Mouse (Mus musculus) right cerebral cortex, postnatal 25 days (tissue): Measurements from ENCODE around the gene Tmem220.

Experiments
- DNase-seq: peaks from one replicate; pipeline ENCODE4 v3.0.0; 2022

Tmem220 gene

DNA sequence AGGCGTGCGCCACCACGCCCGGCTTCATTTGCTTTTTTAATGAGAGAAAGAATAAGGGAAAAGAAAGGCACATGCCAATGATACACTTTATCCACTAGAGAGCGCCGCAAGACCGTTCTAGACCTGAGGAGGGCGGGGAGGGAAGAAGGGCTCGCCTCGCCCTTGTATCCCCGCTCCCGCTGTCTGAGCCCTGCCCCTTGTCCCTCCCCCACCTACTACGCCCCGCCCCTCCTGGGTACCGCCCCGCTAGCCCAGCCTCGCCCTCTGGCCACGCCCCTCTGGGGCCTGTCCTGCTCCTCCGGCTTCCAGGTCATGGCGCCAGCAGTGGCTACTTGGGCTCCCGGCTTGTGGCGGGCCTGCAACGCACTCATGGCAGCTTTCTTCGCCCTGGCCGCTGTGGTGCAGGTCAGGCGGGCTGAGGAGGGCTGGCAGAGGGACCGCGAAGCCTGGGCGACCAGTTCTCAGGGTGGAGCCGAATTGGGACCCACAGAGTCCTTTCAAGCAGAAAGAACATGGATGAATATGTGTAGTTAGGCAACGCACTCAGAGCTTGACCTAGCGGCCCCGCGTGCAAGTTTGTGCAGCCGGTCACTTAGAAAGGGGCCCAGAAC lies at the start of gene Tmem220:
TSS of gene Tmem220 (plus strand) at position 288 of the 611 bp plus-strand sequence.
- peak; percentile 80 for DNase-seq

DNA sequence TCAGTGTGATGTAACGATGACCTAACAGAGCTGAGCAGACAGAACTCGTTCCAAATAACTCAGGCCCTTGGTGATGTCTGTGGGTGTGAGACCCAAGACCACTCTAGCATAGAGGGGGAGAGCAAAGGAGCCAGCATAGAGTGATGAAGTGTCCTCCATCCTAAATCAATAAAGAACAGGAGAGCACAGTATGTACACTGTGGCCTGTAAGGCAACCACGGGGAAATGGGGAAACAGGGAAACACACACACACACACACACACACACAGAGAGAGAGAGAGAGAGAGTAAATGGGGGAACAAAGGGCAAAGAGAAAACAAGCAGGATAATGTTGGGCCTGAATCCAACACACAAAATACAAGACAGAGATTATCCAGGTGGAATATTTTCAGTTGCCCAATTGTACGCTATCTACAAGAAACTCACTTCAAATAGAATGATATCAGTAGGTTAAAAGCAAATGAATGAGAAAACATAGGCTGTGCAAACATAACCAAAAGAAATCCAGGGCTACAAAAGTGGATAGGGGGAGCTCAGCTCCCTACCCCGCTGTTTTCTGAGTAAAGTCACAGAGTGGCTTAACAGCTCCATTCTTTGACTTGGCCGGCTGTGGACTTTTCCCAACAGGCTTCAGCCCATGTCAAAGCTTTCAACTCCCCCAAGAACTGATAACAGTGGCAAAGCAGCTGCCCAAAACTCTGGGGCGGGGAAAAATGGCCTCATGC lies 49.2 kb upstream of the Tmem220 start:
- no peak for DNase-seq

DNA sequence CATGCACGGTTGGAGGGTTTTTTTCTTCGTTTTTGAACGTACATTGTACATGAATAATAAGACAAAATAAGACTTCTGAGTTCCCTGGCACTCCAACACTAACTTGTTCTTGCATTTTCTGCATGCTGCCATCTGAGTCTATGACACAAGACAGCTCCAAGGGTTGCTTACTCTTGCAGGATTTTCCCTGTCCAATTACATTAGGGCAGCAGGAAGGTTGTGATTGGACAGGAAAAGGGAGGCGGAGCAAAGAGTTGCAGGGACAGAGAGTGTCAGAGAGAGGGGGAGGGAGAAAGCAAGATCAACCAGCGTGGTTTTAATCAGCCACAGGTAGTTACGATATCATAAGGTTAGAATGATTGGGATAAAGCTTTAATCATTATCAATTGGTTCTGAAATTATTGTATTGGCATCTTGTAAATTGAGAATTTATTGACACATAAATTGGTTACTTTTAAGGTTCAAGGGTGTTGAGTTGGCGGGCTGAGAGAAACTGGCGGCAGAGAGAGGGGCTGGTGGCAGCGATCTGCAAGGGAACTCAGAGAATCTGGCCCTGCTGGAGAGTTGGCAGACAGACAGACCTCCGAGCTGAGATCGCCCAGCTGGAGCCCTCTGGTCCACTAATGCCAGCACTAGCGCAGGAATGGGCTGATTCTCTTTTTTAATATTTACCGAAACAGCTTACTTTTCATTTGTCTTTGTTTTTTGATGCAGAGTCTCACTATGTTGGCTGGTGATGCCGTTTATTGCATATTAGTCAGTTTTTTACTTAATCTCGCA lies 43.4 kb upstream of the Tmem220 start:
- no peak for DNase-seq

DNA sequence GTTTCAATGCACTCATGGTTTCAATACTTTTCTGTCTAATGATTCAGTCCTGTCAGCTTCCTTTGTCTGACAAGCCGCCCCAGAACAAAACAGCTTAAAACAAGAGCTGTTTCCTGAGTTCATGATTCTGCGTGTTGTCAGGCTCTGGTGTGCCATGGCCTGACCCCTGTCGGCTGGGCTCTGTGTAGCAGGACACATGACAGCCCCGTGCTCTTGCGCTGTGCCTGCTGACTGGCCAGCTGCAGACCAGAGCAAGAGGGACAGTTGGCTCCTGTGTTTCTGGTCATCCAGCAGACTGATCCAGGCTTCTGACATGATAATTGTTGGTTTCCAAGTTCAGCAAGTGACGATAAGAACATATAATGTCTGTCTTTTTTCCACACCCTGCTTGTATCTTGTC lies 42.2 kb upstream of the Tmem220 start:
- no peak for DNase-seq

DNA sequence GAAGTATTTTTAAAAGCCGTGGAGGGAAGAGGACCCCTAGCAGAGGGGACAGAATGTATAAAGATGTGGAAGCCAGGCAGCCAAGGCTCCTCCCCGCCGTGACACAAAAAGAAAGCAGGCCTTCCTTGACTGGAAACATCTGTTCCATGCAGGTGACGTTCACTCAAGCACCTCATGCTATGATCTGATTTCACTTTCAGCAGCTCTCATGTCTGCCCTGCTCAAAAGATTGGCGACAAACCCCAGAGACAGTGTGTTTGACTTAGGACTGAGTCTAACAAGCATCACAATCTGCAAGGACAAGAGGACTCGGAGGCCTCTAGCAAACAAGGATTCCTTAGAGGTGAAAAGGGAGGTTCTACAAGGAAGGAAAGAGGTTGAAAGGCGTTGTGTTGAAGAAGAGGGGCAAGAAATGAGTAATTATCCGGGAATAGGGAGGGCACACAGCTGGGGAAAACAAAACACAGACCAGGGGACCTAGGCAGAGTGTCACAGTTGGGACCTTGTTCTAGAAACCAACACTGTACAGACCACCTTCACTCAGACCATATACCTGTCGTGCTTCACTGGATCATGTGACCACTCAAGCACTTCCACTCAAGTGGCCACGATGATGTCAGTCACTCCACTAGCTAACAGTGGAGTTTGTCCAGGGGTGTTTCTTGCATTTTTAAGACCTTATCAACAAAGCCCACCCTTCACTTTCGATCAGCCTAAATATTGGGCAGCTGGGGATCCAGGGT lies 41.4 kb upstream of the Tmem220 start:
- DNase-seq: no peak

DNA sequence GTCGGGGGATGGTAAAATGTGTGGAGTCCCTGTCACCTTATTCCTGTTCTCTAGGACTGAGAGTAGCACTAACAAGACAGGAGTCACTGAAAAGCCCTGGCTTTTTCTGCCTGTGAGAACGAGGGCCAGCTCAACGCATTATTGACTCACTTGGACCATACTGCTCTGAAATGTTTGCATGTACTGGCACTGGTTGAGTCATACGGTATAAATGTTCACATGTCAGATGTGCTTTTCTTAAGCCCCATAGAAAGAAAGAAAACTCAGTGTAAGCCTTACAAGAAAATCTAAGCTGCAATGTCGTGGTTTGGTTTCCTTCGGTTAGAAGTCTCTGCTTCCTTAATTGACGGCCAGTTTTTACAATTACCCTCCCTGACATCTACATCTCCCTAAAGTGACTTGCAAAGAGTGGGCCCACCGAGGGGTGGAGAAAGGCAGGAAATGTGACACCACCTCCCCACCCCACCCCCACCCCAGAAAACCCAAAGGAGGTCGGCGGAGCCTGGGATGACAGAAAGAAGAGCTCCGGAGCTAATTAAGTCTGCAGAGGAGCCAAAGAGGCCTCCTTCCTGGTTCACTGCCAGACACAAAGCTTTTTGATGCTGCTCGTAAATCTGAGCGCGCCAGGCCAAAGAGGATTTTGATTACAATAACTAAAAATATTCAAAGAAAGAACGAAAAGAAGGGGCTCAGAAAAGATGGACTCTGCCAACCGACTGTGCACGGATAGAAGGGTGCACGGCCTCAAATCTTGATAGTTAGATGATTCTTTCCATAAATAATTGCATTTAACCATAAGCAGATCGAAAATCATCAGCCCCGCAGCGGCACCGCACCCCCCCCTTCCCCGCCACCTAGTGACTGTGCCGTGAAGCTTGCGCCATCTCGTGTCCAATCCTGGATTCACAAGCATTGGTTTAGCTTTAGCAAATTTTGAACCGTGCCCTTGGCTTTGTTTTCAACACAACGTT lies 40.5 kb upstream of the Tmem220 start:
- DNase-seq: peak; percentile 64

DNA sequence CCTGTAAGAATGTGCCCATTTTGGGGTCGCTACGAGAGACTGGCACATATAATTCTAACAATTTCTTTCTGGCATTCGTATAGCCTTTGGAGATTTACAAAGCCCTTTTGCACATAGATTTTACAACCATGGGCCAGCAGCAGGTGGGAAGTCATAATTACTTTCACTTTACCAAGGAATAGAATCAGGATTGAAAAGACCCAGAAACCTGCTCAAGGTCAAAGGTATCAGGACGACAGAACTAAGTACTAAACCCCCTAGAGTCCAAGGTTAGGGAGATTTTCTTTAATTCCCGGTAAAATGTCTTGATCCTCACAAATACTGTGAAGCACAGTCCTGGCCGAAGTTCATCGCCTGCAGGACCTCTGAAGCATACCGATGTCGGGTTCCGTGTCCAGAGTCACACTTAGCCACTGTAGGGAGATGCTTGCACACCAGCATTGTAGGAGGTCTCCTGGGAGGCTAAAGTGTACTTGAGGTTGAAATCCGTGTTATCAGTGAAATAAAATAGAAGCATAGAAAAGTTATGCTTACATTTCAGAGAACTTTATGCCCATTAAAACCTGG lies 39.7 kb upstream of the Tmem220 start:
- DNase-seq: no peak

DNA sequence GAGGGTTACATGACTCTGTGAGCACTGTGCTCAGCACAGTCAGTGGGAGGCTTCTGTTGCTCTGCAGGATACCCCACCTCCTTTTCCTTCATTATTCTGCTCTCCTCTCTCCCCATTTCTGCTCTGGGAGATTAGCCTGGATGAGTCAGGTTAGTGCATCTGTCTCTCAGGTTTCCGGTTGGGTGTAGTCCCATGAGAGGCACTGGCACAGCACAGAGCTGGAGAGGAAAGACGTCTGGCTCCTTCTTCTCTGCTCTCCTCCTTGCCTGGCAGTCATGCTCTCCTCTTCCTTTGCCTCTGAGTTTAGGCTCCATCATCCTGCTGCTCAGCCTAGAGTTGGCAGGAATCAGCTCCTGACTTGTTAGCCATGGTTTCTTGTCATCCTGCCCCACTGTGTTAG lies 32.8 kb upstream of the Tmem220 start:
- DNase-seq: no peak

DNA sequence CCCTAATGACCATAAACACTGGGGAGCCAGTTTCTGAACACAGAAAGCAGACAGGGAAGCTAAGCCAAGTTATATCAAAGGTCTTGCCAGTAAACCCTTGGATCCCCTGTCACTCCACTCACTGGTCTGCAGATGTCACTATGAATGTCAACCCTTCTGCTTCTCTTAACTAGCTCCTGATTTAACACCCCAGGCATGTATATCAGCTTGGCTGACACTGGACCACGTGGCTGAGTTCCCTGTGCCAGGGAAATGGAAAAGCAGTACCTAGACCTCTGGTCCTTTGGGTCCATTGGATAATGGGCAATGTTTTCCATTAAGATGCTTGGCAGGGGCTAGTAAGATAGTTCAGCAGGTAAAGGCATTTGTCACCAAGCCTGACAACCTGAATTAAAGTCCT lies 31.3 kb upstream of the Tmem220 start:
- no peak for DNase-seq

DNA sequence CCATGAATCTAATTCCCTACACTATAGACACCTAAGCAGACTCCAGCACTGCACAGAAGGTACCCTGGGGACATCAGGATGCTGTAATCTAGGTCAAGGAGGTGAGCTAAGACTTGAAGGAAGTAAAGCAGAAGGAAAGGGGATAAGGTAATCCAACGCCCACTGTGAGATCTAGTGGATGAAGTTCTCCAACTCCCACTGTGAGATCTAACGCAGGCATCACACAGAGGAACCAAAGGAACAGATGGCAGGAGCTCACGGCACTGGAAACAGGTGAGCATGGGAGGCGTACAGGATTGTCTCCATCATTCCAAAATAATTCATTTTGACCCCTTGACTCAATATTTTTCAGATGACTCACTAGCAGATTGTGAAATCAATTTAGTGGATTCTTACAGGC lies 28.5 kb upstream of the Tmem220 start:
- no peak for DNase-seq

DNA sequence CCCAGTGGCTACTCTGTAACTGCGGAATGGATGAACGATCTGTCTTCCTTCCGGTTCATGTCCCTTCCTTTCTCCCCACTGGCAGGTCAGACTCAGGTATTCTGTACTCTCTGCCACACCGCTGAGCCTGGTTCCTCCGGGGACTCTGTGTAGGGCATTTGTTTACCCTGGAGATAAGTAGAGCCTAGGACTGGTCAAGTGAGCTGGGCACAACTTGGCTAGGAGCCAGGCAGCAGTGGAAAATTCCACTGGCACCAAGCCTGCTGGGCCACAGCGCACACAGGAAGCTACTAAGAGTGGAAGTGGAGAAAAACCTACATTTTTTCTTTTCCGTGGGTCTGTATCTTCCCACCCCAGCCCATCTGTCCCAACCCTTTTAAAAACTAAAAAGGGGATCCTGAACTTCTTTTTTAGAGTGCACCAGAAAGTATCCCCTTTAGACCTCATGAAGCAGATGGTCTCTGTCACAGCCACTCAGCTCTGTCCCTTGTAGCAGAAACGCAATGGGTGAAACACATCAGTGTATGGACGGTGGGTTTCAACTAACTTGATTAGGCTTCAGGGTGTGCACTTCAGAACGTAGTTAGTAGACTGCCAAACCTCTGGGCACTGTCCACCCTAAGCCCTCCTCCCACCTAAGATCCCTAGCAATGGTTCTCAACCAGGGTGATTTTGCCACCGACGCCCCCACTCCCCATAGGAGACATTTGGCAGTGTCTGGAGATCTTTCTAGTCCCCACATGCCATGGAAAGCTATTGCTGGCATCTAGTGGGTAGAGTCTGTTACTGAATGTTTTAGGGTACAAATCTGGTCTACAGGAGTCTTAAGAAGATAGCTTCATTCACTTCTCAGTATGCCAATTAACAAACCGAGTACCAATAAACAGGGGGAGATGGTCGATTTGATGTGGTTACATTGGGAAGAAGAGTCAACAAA lies 26.2 kb upstream of the Tmem220 start:
- DNase-seq: peak; percentile 25

DNA sequence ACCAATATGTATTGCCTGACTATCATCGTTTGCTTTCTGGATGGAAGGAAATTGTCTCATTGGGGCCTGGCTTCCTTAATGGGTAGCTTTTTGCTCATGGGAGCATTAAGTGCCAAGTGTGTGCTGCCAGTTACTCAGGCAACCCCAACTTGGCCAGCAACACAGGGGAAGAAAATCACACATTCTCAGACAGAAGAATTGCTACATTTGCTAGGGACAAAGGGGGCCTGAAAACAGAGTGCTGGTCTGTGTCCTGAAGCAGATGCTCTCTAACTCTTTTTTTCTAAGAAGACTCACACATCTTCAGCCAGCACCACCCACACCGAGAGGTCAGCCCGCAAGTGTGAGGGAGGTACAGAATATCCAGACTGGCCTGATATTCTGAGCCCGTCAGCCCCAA lies 24.3 kb upstream of the Tmem220 start:
- DNase-seq: no peak

DNA sequence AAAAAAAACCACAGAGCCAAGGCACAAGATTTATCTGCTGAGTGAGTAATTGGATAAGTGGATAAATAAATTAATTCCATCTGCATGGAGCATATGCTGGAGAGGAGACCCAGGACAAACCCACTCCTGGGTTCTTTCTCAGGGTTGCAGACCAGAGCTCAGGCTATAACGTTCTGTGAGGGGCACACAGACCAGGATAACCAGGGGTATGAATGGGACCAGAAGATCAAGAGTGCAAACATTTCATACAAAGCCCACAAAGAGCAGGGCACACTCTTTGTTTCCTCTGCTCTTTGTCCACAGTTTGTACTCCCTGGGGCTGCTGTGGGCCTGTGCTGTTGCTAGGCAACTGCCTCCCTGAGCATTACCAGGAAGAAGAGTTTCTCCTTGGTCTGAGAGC lies 23.2 kb upstream of the Tmem220 start:
- no peak for DNase-seq

DNA sequence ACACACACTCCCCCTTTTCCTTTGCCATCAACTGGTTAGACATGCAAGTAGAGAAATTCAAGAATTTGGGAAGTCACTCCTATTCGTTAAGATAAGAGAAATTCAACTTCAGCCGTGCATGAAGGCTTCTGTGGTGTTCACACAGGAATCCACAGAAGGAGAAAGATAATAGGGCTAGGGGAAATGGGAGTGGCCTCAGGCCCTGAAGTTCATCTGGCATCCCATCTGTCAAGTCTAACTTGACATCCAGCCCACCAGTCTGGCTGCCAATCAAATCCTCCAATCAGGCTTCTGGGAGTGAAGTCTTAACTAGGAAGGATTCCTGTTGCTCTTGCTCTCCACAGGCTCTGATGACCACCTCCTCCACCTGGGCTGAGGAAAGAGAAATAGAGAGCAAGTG lies 22.0 kb upstream of the Tmem220 start:
- no peak for DNase-seq

DNA sequence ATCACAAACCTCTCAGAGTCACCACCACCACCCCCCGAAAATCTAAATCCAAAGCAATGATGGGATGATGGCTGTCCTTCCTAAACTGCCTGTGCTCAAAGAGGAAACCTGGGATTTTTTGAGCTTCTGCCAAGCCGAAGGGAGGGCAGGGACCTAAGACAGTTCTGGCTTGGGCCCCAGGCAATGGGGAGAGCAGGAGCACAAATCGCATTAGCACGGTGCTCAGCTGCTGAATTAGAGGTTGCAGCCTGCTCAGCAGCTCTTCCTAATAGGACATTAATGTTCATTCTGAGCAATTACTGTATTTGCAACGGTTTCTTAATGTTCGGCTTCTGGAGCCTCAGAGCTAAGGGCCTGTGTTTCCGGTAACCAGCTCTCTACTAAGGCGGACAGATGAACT lies 17.0 kb upstream of the Tmem220 start:
- no peak for DNase-seq

DNA sequence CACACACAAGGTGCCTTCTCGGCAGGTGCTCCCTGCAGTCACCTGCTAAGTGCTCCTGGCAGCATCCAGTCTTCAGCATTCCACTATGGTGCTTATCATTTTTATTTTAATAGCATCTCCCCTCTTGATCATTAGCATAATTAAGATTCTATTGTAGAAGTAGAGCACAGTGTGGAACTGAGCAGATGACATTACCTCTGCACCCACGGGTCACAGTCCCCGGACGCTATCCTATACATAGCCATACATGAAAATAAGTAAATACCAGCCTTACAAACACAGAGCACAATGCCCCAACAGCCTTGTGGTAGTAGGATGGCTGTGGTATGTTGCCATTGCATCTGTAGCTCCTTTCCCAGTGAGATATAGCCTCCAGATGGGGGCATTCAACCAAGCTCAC lies 16.4 kb upstream of the Tmem220 start:
- no peak for DNase-seq

DNA sequence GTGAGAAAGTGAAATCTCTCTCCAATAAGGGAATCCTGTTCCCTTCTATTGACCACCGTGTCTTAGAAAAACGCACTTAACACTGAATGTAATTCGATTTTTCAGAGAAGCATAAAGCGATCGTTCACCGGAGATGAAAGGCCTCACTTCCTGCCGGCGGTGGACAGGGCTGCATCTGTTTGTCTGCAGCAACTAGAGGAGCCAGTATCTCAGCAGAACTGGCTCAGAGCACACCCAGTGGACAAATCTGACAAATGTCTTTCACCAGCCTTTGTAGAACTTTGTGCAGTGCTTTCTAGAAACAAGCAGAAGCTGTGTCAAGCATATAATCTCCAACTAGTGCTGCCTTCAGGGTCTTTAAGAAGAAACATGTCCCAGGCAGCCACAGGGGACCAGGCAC lies 14.5 kb upstream of the Tmem220 start:
- DNase-seq: no peak

DNA sequence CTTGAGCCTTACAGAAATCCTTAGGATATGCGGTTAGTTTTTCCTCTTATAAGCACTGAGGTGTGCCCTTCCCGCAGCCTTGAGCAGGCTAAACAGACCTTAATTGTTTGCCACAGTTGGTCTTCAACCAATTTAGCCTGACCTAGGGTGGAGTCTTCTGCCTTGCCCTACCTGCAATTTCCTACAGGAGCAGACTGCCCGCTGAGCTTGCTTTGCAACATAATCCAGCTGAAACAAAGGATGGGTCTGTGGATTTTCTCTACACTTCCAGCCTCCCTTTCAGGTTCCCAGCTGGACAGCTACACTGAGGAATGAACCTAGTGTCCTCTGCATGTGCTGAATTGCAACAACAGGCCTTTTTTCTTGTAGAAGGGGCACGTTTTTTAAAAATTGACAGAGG lies 13.3 kb upstream of the Tmem220 start:
- no peak for DNase-seq

DNA sequence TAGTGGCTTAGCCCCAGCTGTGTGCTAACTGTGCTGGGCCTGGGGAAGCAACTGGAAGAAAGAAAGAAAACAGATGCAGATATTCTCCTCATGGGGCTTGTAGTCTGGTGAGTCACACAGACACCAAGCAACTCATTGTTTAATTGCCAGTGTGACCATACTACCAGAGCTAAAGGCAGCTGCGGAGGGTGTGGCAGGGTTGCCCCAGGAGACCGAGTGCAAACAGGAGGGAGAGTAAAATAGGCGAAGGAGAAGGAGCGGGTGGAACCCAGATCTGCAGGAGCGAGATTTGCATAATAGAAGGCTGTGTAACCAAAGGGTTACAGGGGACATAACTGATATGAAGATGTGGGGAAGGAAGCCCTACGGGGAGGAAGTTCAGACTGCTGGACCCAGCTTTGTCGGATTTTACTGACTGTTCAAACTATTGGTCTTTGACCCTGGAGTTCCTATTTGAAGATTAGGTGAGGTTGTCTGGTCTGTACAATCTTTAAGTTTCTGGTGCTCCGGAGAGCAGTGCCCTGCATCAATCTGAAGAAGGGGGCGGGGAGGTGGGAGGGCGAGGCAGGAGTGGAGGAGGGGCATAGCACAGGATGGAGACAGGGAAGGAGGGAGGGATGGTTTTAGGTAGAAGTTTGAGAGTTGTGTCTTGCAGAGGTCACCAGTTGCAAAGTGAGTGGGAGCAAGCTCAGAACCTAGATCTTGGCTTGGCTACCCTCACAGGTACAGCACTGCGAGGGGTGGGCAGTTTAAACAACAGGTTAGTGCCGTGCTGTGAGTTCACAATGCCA lies 7.0 kb upstream of the Tmem220 start:
- DNase-seq: no peak
